ENCODE assay signal across 11 mouse cellular contexts in genomic region chr6:135048956-135049355, GRCm38 (mm10). TPM values are rescaled to one million over a fixed set of nuclear protein-coding genes. Genes with fewer than 3 reads are reported as not detected.
DNase-seq lines count a peak whose midpoint lies in the region; ATAC-seq lines count a peak whose summit lies in the region.
"Had no signal": no experiment of that assay in that cellular context is flagged by ENCODE, and none has a peak within 500 bp of the region (broad histone marks: within the 10 kb centered on the region; RNA-seq: fewer than 3 reads in every experiment).

No protein-coding gene starts in this region.

- no peak overlapping the region for H3K4me2 ChIP-seq in heart, embryonic 14.5 days (ENCODE audit: low read length)
- no peak overlapping the region for H3K4me2 ChIP-seq in midbrain, embryonic 13.5 days (replicated peaks)

- H3K36me3 ChIP-seq in heart, embryonic 14.5 days (ENCODE audit: control insufficient read depth, insufficient read depth, low read length): no peaks in the 10 kb centered on the region
- H3K36me3 ChIP-seq in midbrain, embryonic 13.5 days: no peaks in the 10 kb centered on the region

- no peak overlapping the region for H3K27ac ChIP-seq in heart, embryonic 14.5 days (replicated peaks in 1 of 2; ENCODE audit: control insufficient read depth in 1 of 2, insufficient read depth in 1 of 2, low read depth in 2 of 2, low read length in 2 of 2)
- no peak overlapping the region for H3K27ac ChIP-seq in midbrain, embryonic 13.5 days
- H3K27ac ChIP-seq: macrophage had no signal

- DNase-seq in urinary bladder, postnatal 14 days (ENCODE audit: low spot score): peak; percentile 32
- no peak for DNase-seq in urinary bladder, adult 2 months (ENCODE audit: low spot score)
- DNase-seq in layer of hippocampus, adult 9-11 months: peak; percentile 26
- no peak for DNase-seq in spleen, postnatal 4 days (ENCODE audit: low spot score in 2 of 2)
- DNase-seq in adrenal gland, adult 2 months: no peak
- DNase-seq in gastrocnemius, postnatal 4 days (ENCODE audit: low spot score in 2 of 2): no peak

- peaks cover 3% of the 10 kb centered on the region in 2 experiments; a peak in 1 of 4 replicates for H3K4me1 ChIP-seq in heart, embryonic 14.5 days (ENCODE audit: control insufficient read depth in 2 of 2, insufficient read depth in 2 of 2, low read length in 2 of 2)
- no peaks in the 10 kb centered on the region for H3K4me1 ChIP-seq in midbrain, embryonic 13.5 days (replicated peaks)

- H3K27me3 ChIP-seq in heart, embryonic 14.5 days (ENCODE audit: control insufficient read depth, insufficient read depth, low read length): no peaks in the 10 kb centered on the region; the same call in 1 of the 2 replicates
- H3K27me3 ChIP-seq in midbrain, embryonic 13.5 days: 0 out of 2 replicates have a peak, but pooled peaks cover 9% of the 10 kb centered on the region

- H3K4me3 ChIP-seq in heart, embryonic 14.5 days (ENCODE audit: control insufficient read depth in 1 of 2, insufficient read depth in 1 of 2, low read depth in 1 of 2, low read length in 2 of 2): no peak overlapping the region
- H3K4me3 ChIP-seq in midbrain, embryonic 13.5 days (replicated peaks): no peak overlapping the region

- WGBS in heart, embryonic 14.5 days: 66% methylated on average over 16 of the region's 16 CpGs
- whole genome bisulfite sequencing in midbrain, embryonic 13.5 days: 87% methylated on average over 16 of the region's 16 CpGs

- ATAC-seq in heart, embryonic 14.5 days (ENCODE audit: insufficient number of reproducible peaks, insufficient read depth, low FRiP score, low read depth): peak; percentile 75
- no peak for ATAC-seq in midbrain, embryonic 13.5 days
- ATAC-seq: forebrain, embryonic 16.5 days had no signal

- no peaks in the 10 kb centered on the region for H3K9me3 ChIP-seq in heart, embryonic 14.5 days (ENCODE audit: control insufficient read depth, low read length)
- H3K9me3 ChIP-seq in midbrain, embryonic 13.5 days: no peaks in the 10 kb centered on the region

- no peak overlapping the region for H3K9ac ChIP-seq in heart, embryonic 14.5 days (ENCODE audit: low read length)
- no peak overlapping the region for H3K9ac ChIP-seq in midbrain, embryonic 13.5 days (replicated peaks)

RNA-seq across cellular contexts. Expression of gene Gprc5a, which starts 16.5 kb away (rescaled TPM):
- 2.0 and 3.5 TPM in 2 replicates for polyA plus RNA-seq in urinary bladder, adult 2 months (2012; rRNA removed)
- polyA plus RNA-seq in heart, embryonic 14.5 days (2014; fragmentation: Nextera tagmentation; extraction: Ambion mirVana): 3.1 and 3.4 TPM in 2 replicates
- 1 to 10 TPM in 1 of 2 experiments, under 1 TPM in 1; 0.55 to 1.0 TPM for total RNA-seq in adrenal gland, adult 2 months (2021)
- polyA plus RNA-seq in adrenal gland, adult 2 months (2012; rRNA removed): 0.18 and 0.27 TPM in 2 replicates
- 1 to 10 TPM; 1.3 to 1.5 TPM for total RNA-seq in gastrocnemius, postnatal 4 days (2021)
- polyA plus RNA-seq in midbrain, embryonic 13.5 days (2015; fragmentation: Nextera tagmentation; extraction: Ambion mirVana): 0.53 and 0.98 TPM in 2 replicates
- total RNA-seq: layer of hippocampus, postnatal 25 days had no signal

RNA-seq across cellular contexts. Expression of gene Ddx47, which starts 37.5 kb away (rescaled TPM):
- 80.2 and 86.4 TPM in 2 replicates for polyA plus RNA-seq in urinary bladder, adult 2 months (2012; rRNA removed)
- polyA plus RNA-seq in heart, embryonic 14.5 days (2014; fragmentation: Nextera tagmentation; extraction: Ambion mirVana): 61.1 and 69.4 TPM in 2 replicates
- total RNA-seq in adrenal gland, adult 2 months (2021): 10 to 100 TPM; 57.9 to 61.4 TPM
- polyA plus RNA-seq in adrenal gland, adult 2 months (2012; rRNA removed): 21.7 and 23.0 TPM in 2 replicates
- 10 to 100 TPM; 42.1 to 53.6 TPM for total RNA-seq in gastrocnemius, postnatal 4 days (2021)
- 87.6 TPM in 2 replicates for polyA plus RNA-seq in midbrain, embryonic 13.5 days (2015; fragmentation: Nextera tagmentation; extraction: Ambion mirVana)

Comparison
In these comparisons a context has a peak if more than half of its experiments do, and no peak if none do; other contexts are left out.
1. DNase-seq: peak in urinary bladder, postnatal 14 days (single experiment) and layer of hippocampus, adult 9-11 months (single experiment); none in urinary bladder, adult 2 months (single experiment), spleen, postnatal 4 days (0 of 2), adrenal gland, adult 2 months (single experiment) and gastrocnemius, postnatal 4 days (0 of 2).